Mouse (Mus musculus) heart, embryonic 14.5 days (tissue): Measurements from ENCODE around the gene Cpe. TPM values are rescaled to one million over a fixed set of nuclear protein-coding genes. Genes with fewer than 3 reads are reported as not detected.

Experiments used
- ATAC-seq: fragments of 200-750 bp; cut with Nextera tagmentation; 2 replicates; pipeline ENCODE4 v1.8.0; 2017; ENCODE audit warnings: low read depth, moderate TSS enrichment; ENCODE audit not compliant: insufficient number of reproducible peaks, insufficient read depth, low FRiP score
- H3K27ac ChIP-seq, 2 experiments: fragments of 200-500 bp in 1 of 2; fragments of 300-500 bp in 1 of 2; sonication (generic) in 1 of 2; replicated peaks in 1 of 2; 2 replicates each; pipeline ENCODE4 v1.5.1; 2012 to 2014; ENCODE audit warnings: low read depth in 2 of 2, low read length in 2 of 2, control low read depth in 1 of 2, mild to moderate bottlenecking in 1 of 2, mixed read lengths in 1 of 2; ENCODE audit not compliant: control insufficient read depth in 1 of 2, insufficient read depth in 1 of 2
- H3K27me3 ChIP-seq: fragments of 300-500 bp; sonication (generic); 2 replicates; pipeline ENCODE4 v1.6.1; 2014; ENCODE audit warnings: mild to moderate bottlenecking, low read length, control low read depth; ENCODE audit not compliant: control insufficient read depth, insufficient read depth
- H3K36me3 ChIP-seq: fragments of 300-500 bp; sonication (generic); 2 replicates; pipeline ENCODE4 v1.6.1; 2014; ENCODE audit warnings: mild to moderate bottlenecking, control low read depth, low read length, mixed read lengths; ENCODE audit not compliant: control insufficient read depth, insufficient read depth
- H3K4me1 ChIP-seq, 2 experiments: fragments of 200-500 bp in 1 of 2; fragments of 300-500 bp in 1 of 2; sonication (generic) in 1 of 2; 2 replicates each; pipeline ENCODE4 v1.6.1; 2012 to 2014; ENCODE audit warnings: low read length in 2 of 2, control low read depth in 1 of 2, mixed read lengths in 1 of 2; ENCODE audit not compliant: control insufficient read depth in 2 of 2, insufficient read depth in 2 of 2
- H3K4me2 ChIP-seq: fragments of 300-500 bp; sonication (generic); 2 replicates; pipeline ENCODE4 v1.6.1; 2014; ENCODE audit warnings: mild to moderate bottlenecking, low read length
- H3K4me3 ChIP-seq, 2 experiments: fragments of 200-500 bp in 1 of 2; fragments of 300-500 bp in 1 of 2; sonication (generic) in 1 of 2; 2 replicates each; pipeline ENCODE4 v1.5.1; 2012 to 2014; ENCODE audit warnings: low read length in 2 of 2, mild to moderate bottlenecking in 2 of 2, control low read depth in 1 of 2, low read depth in 1 of 2, moderate library complexity in 1 of 2; ENCODE audit not compliant: control insufficient read depth in 1 of 2, insufficient read depth in 1 of 2
- H3K9ac ChIP-seq: fragments of 300-500 bp; sonication (generic); 2 replicates; pipeline ENCODE4 v1.6.1; 2014; ENCODE audit warnings: mild to moderate bottlenecking, low read length
- H3K9me3 ChIP-seq: fragments of 300-500 bp; sonication (generic); 2 replicates; pipeline ENCODE4 v1.6.1; 2016; ENCODE audit warnings: low read length, control low read depth; ENCODE audit not compliant: control insufficient read depth
- WGBS: fragments of 180-500 bp; shearing (Covaris S2); extraction: QIAGEN DNeasy Blood & Tissue Kit; methylation state at CpG from one replicate; pipeline ENCODE4 v1.1.7; 2014; 5-methylcytosine and 5-hydroxymethylcytosine counted together
- polyA plus RNA-seq: library from polyadenylated mRNA; unstranded; fragments of >200 nt; fragmentation: Nextera tagmentation; extraction: Ambion mirVana; gene quantifications from 2 replicates; pipeline ENCODE4 v1.2.1, GENCODE M21; 2014

Gene Cpe
- polyA plus RNA-seq, 1 experiment from 2014 or later, result 295 TPM

- Histone ChIP-seq H3K4me3 (no peak overlapping the region), H3K27ac (no peak overlapping the region), H3K27me3 (no peaks in the 10 kb centered on the region), H3K4me2 (no peak overlapping the region), H3K4me1 (no peaks in the 10 kb centered on the region; a peak in 1 of 4 replicates), H3K9me3 (no peaks in the 10 kb centered on the region), H3K36me3 (peaks cover 17% of the 10 kb centered on the region; the same call in 1 of the 2 replicates), H3K9ac (no peak overlapping the region)
- WGBS, result 77% methylated on average over 4 of the region's 4 CpGs
- no peak for ATAC-seq
Observed at GRCm38 (mm10) chr8:64598206-64598605, 94.6 kb downstream of the Cpe start.

GRCm38 (mm10) chr8:64597042-64597970 is 95.5 kb downstream of the Cpe start:
- no peak for ATAC-seq
- H3K27me3 ChIP-seq, result no peaks in the 10 kb centered on the region
- 34% methylated on average over 20 of the region's 21 CpGs for WGBS
- no peak overlapping the region for H3K9ac ChIP-seq
- H3K4me3 ChIP-seq, result no peak overlapping the region
- H3K9me3 ChIP-seq, result no peaks in the 10 kb centered on the region
- H3K27ac ChIP-seq, result no peak overlapping the region
- no peaks in the 10 kb centered on the region; a peak in 1 of 4 replicates for H3K4me1 ChIP-seq
- H3K4me2 ChIP-seq, result no peak overlapping the region
- peaks cover 21% of the 10 kb centered on the region for H3K36me3 ChIP-seq

- WGBS, result 66% methylated on average over 4 of the region's 4 CpGs
- Histone ChIP-seq H3K36me3 (peaks cover 16% of the 10 kb centered on the region), H3K4me2 (no peak overlapping the region), H3K9me3 (no peaks in the 10 kb centered on the region), H3K9ac (no peak overlapping the region), H3K27me3 (no peaks in the 10 kb centered on the region), H3K4me3 (no peak overlapping the region), H3K4me1 (no peaks in the 10 kb centered on the region; a peak in 1 of 4 replicates), H3K27ac (peak overlapping the region in 1 of 2 experiments; percentile 27; a peak in 1 of 4 replicates)
- no peak for ATAC-seq
Observed at GRCm38 (mm10) chr8:64596396-64596795, 96.5 kb downstream of the Cpe start.

- H3K27me3 ChIP-seq, result no peaks in the 10 kb centered on the region
- no peak overlapping the region for H3K27ac ChIP-seq
- no peak overlapping the region for H3K9ac ChIP-seq
- ATAC-seq, result no peak
- 80% methylated on average over 1 of the region's 1 CpGs for WGBS
- no peaks in the 10 kb centered on the region; a peak in 1 of 4 replicates for H3K4me1 ChIP-seq
- no peak overlapping the region for H3K4me3 ChIP-seq
- no peak overlapping the region for H3K4me2 ChIP-seq
- H3K9me3 ChIP-seq, result no peaks in the 10 kb centered on the region
- peaks cover 8% of the 10 kb centered on the region; the same call in 1 of the 2 replicates for H3K36me3 ChIP-seq
Observed at GRCm38 (mm10) chr8:64590456-64590855, 102.4 kb downstream of the Cpe start.

GRCm38 (mm10) chr8:64582887-64583286 is 110.0 kb downstream of the Cpe start:
- H3K4me1 ChIP-seq, result peaks cover 8 to 13% of the 10 kb centered on the region in 2 experiments
- no peaks in the 10 kb centered on the region for H3K9me3 ChIP-seq
- H3K9ac ChIP-seq, result no peak overlapping the region
- 43% methylated on average over 3 of the region's 3 CpGs for WGBS
- H3K27ac ChIP-seq, result no peak overlapping the region
- no peaks in the 10 kb centered on the region for H3K27me3 ChIP-seq
- H3K36me3 ChIP-seq, result no peaks in the 10 kb centered on the region
- no peak overlapping the region for H3K4me2 ChIP-seq
- ATAC-seq, result no peak
- H3K4me3 ChIP-seq, result no peak overlapping the region

- Histone ChIP-seq H3K27me3 (no peaks in the 10 kb centered on the region), H3K4me3 (no peak overlapping the region), H3K9ac (no peak overlapping the region), H3K4me2 (no peak overlapping the region), H3K36me3 (no peaks in the 10 kb centered on the region), H3K9me3 (no peaks in the 10 kb centered on the region), H3K4me1 (peaks cover 8 to 13% of the 10 kb centered on the region in 2 experiments), H3K27ac (no peak overlapping the region)
- WGBS, result 22% methylated on average over 8 of the region's 8 CpGs
- ATAC-seq, result no peak
Observed at GRCm38 (mm10) chr8:64578221-64578620, 114.6 kb downstream of the Cpe start.

- H3K4me1 ChIP-seq, result peaks cover 8 to 13% of the 10 kb centered on the region in 2 experiments
- no peak overlapping the region for H3K9ac ChIP-seq
- H3K27ac ChIP-seq, result no peak overlapping the region
- no peak overlapping the region for H3K4me3 ChIP-seq
- H3K9me3 ChIP-seq, result no peaks in the 10 kb centered on the region
- no peak overlapping the region for H3K4me2 ChIP-seq
- 74% methylated on average over 9 of the region's 9 CpGs for WGBS
- H3K36me3 ChIP-seq, result no peaks in the 10 kb centered on the region
- ATAC-seq, result no peak
- no peaks in the 10 kb centered on the region for H3K27me3 ChIP-seq
Observed at GRCm38 (mm10) chr8:64575001-64575400, 117.9 kb downstream of the Cpe start.
